In genomic region chr9:64281781-64282178, GRCm38 (mm10) we compare ENCODE assay signal across 8 mouse cellular contexts. TPM values are rescaled to one million over a fixed set of nuclear protein-coding genes. Genes with fewer than 3 reads are reported as not detected.
A peak's percentile ranks its signal among the peaks of the same experiment; 100 is the strongest.
DNase-seq lines count a peak whose midpoint lies in the region; ATAC-seq and TF ChIP-seq lines count a peak whose summit lies in the region.

No protein-coding gene starts in this region.

- H3K4me3 ChIP-seq in liver, adult 2 months (ENCODE audit: insufficient read depth, low read depth, low read length): peak overlapping the region; percentile 92
- H3K4me3 ChIP-seq in embryonic facial prominence, embryonic 12.5 days: peak overlapping the region; percentile 81
- H3K4me3 ChIP-seq in intestine, postnatal 0 days (ENCODE audit: low read depth, low read length): peak overlapping the region; percentile 76
- H3K4me3 ChIP-seq in neural tube, embryonic 15.5 days (replicated peaks): peak overlapping the region; percentile 76

- no peaks in the 10 kb centered on the region; the same call in 1 of the 2 replicates for H3K79me2 ChIP-seq in liver, adult 2 months (ENCODE audit: control insufficient read depth, insufficient read depth, low read length)

- under 1% methylated on average over 24 of the region's 24 CpGs for WGBS in liver, adult 2 months
- under 1% methylated on average over 24 of the region's 24 CpGs for WGBS in embryonic facial prominence, embryonic 12.5 days
- under 1% methylated on average over 24 of the region's 24 CpGs for WGBS in intestine, postnatal 0 days
- WGBS in neural tube, embryonic 15.5 days: under 1% methylated on average over 24 of the region's 24 CpGs

- no peak for TF ChIP-seq POLR2A in liver, adult 2 months (IDR thresholded peaks at IDR 0.05; ENCODE audit: extremely low read depth, insufficient read depth, low read length)

- H3K9ac ChIP-seq in liver, adult 2 months (ENCODE audit: low read depth, low read length): peak overlapping the region; percentile 96
- peak overlapping the region; percentile 94 for H3K9ac ChIP-seq in embryonic facial prominence, embryonic 12.5 days
- peak overlapping the region; percentile 77 for H3K9ac ChIP-seq in intestine, postnatal 0 days (ENCODE audit: low read depth, low read length)
- H3K9ac ChIP-seq in neural tube, embryonic 15.5 days (replicated peaks): peak overlapping the region; percentile 93

- ATAC-seq in embryonic facial prominence, embryonic 12.5 days (ENCODE audit: insufficient number of reproducible peaks, insufficient read depth, low FRiP score, low TSS enrichment): peak; percentile 89
- peak; percentile 79 for ATAC-seq in intestine, postnatal 0 days
- peak; percentile 86 for ATAC-seq in neural tube, embryonic 15.5 days (ENCODE audit: low FRiP score)

- no peaks in the 10 kb centered on the region for H3K4me1 ChIP-seq in liver, adult 2 months (ENCODE audit: control insufficient read depth, insufficient read depth, low read length)
- H3K4me1 ChIP-seq in embryonic facial prominence, embryonic 12.5 days: peaks cover 7% of the 10 kb centered on the region
- no peaks in the 10 kb centered on the region for H3K4me1 ChIP-seq in intestine, postnatal 0 days (replicated peaks; ENCODE audit: control insufficient read depth, insufficient read depth, low read length)
- H3K4me1 ChIP-seq in neural tube, embryonic 15.5 days: peaks cover 10% of the 10 kb centered on the region

- H3K9me3 ChIP-seq in embryonic facial prominence, embryonic 12.5 days: no peaks in the 10 kb centered on the region
- no peaks in the 10 kb centered on the region for H3K9me3 ChIP-seq in intestine, postnatal 0 days (ENCODE audit: control insufficient read depth)
- no peaks in the 10 kb centered on the region for H3K9me3 ChIP-seq in neural tube, embryonic 15.5 days (replicated peaks)

- no peaks in the 10 kb centered on the region for H3K36me3 ChIP-seq in liver, adult 2 months (ENCODE audit: control insufficient read depth, insufficient read depth, low read length)
- no peaks in the 10 kb centered on the region for H3K36me3 ChIP-seq in embryonic facial prominence, embryonic 12.5 days
- H3K36me3 ChIP-seq in intestine, postnatal 0 days (ENCODE audit: control insufficient read depth, insufficient read depth): no peaks in the 10 kb centered on the region
- H3K36me3 ChIP-seq in neural tube, embryonic 15.5 days: no peaks in the 10 kb centered on the region

- no peak for TF ChIP-seq CTCF in liver, adult 2 months (IDR thresholded peaks at IDR 0.05; ENCODE audit: low read depth, low read length)
- TF ChIP-seq CTCF in intestine, postnatal 0 days (IDR thresholded peaks at IDR 0.05; ENCODE audit: low read depth): no peak

- no peak overlapping the region for H3K27ac ChIP-seq in liver, adult 2 months (replicated peaks; ENCODE audit: insufficient read depth, low read depth, low read length)
- H3K27ac ChIP-seq in embryonic facial prominence, embryonic 12.5 days: peak overlapping the region; percentile 97
- H3K27ac ChIP-seq in intestine, postnatal 0 days (ENCODE audit: low read depth, low read length): peak overlapping the region; percentile 63; the same call in 1 of the 2 replicates
- peak overlapping the region; percentile 88 for H3K27ac ChIP-seq in neural tube, embryonic 15.5 days (replicated peaks)

- no peaks in the 10 kb centered on the region for H3K27me3 ChIP-seq in liver, adult 2 months (ENCODE audit: control insufficient read depth, insufficient read depth, low read length)
- H3K27me3 ChIP-seq in embryonic facial prominence, embryonic 12.5 days: no peaks in the 10 kb centered on the region
- H3K27me3 ChIP-seq in intestine, postnatal 0 days (replicated peaks; ENCODE audit: control insufficient read depth, insufficient read depth, low read length): no peaks in the 10 kb centered on the region
- H3K27me3 ChIP-seq in neural tube, embryonic 15.5 days (replicated peaks): no peaks in the 10 kb centered on the region

- H3K4me2 ChIP-seq in embryonic facial prominence, embryonic 12.5 days (replicated peaks): peak overlapping the region; percentile 71
- peak overlapping the region; percentile 83 for H3K4me2 ChIP-seq in intestine, postnatal 0 days (replicated peaks; ENCODE audit: low read depth)
- peak overlapping the region; percentile 69 for H3K4me2 ChIP-seq in neural tube, embryonic 15.5 days

- peak; percentile 26 for DNase-seq in liver, adult 2 months (ENCODE audit: extremely low read depth, low read depth, low spot score)
- DNase-seq in liver: no peak
- no peak for DNase-seq in thymus, postnatal 4 days
- no peak for DNase-seq in right cerebral cortex, adult 18-20 months
- DNase-seq in layer of hippocampus, adult 9-10 months (ENCODE audit: low spot score): no peak

RNA-seq across cellular contexts. Expression of gene Tipin, which starts 0.4 kb away (rescaled TPM):
- 5.7 and 6.0 TPM in 2 replicates for total RNA-seq in liver, adult 2 months (2014; rRNA removed)
- polyA plus RNA-seq in liver, adult 2 months (2012; rRNA removed): 1.4 and 2.5 TPM in 2 replicates
- polyA plus RNA-seq in embryonic facial prominence, embryonic 12.5 days (2016; fragmentation: Nextera tagmentation; extraction: Ambion mirVana): 213 and 231 TPM in 2 replicates
- polyA plus RNA-seq in intestine, postnatal 0 days (2015; fragmentation: Nextera tagmentation; extraction: Ambion mirVana): 65.7 and 69.8 TPM in 2 replicates
- polyA plus RNA-seq in neural tube, embryonic 15.5 days (2015; fragmentation: Nextera tagmentation; extraction: Ambion mirVana): 65.7 and 96.3 TPM in 2 replicates

RNA-seq across cellular contexts. Expression of gene Map2k1, which starts 28.3 kb away (rescaled TPM):
- 34.7 and 40.3 TPM in 2 replicates for total RNA-seq in liver, adult 2 months (2014; rRNA removed)
- polyA plus RNA-seq in liver, adult 2 months (2012; rRNA removed): 26.4 and 26.8 TPM in 2 replicates
- polyA plus RNA-seq in embryonic facial prominence, embryonic 12.5 days (2016; fragmentation: Nextera tagmentation; extraction: Ambion mirVana): 77.0 and 79.1 TPM in 2 replicates
- 82.1 and 84.0 TPM in 2 replicates for polyA plus RNA-seq in intestine, postnatal 0 days (2015; fragmentation: Nextera tagmentation; extraction: Ambion mirVana)
- polyA plus RNA-seq in neural tube, embryonic 15.5 days (2015; fragmentation: Nextera tagmentation; extraction: Ambion mirVana): 71.0 and 80.1 TPM in 2 replicates

RNA-seq across cellular contexts. Expression of gene Uchl4, which starts 46.8 kb away (rescaled TPM):
- total RNA-seq in liver, adult 2 months (2014; rRNA removed): 0.09 TPM in 1 of 2 replicates, not detected in the other
- polyA plus RNA-seq in liver, adult 2 months (2012; rRNA removed): not detected in 2 replicates
- polyA plus RNA-seq in embryonic facial prominence, embryonic 12.5 days (2016; fragmentation: Nextera tagmentation; extraction: Ambion mirVana): 3.0 and 4.4 TPM in 2 replicates
- 1.8 and 2.0 TPM in 2 replicates for polyA plus RNA-seq in intestine, postnatal 0 days (2015; fragmentation: Nextera tagmentation; extraction: Ambion mirVana)
- 2.3 and 3.2 TPM in 2 replicates for polyA plus RNA-seq in neural tube, embryonic 15.5 days (2015; fragmentation: Nextera tagmentation; extraction: Ambion mirVana)

RNA-seq across cellular contexts. Expression of gene Dis3l, which starts 59.3 kb away (rescaled TPM):
- 10.8 and 11.7 TPM in 2 replicates for total RNA-seq in liver, adult 2 months (2014; rRNA removed)
- polyA plus RNA-seq in liver, adult 2 months (2012; rRNA removed): 7.7 and 8.4 TPM in 2 replicates
- 22.2 TPM in 2 replicates for polyA plus RNA-seq in embryonic facial prominence, embryonic 12.5 days (2016; fragmentation: Nextera tagmentation; extraction: Ambion mirVana)
- polyA plus RNA-seq in intestine, postnatal 0 days (2015; fragmentation: Nextera tagmentation; extraction: Ambion mirVana): 8.1 and 9.2 TPM in 2 replicates
- 20.5 and 21.8 TPM in 2 replicates for polyA plus RNA-seq in neural tube, embryonic 15.5 days (2015; fragmentation: Nextera tagmentation; extraction: Ambion mirVana)

Comparison
In these comparisons a context has a peak if more than half of its experiments do, and no peak if none do; other contexts are left out.
1. RNA of gene Tipin, which starts 0.4 kb away (polyA plus RNA-seq): 213 to 231 TPM in embryonic facial prominence, embryonic 12.5 days, 65.7 to 96.3 TPM in neural tube, embryonic 15.5 days and 65.7 to 69.8 TPM in intestine, postnatal 0 days; 1.4 to 2.5 TPM in liver, adult 2 months; every median in the first group is over 10 times any median in the second.
2. Peak in every context shown above with its lines, with median percentiles within 50 percentile points of each other: H3K4me3 ChIP-seq, H3K9ac ChIP-seq, ATAC-seq and H3K4me2 ChIP-seq.